Mouse (Mus musculus): ENCODE results near the gene Pigb.

DNA sequence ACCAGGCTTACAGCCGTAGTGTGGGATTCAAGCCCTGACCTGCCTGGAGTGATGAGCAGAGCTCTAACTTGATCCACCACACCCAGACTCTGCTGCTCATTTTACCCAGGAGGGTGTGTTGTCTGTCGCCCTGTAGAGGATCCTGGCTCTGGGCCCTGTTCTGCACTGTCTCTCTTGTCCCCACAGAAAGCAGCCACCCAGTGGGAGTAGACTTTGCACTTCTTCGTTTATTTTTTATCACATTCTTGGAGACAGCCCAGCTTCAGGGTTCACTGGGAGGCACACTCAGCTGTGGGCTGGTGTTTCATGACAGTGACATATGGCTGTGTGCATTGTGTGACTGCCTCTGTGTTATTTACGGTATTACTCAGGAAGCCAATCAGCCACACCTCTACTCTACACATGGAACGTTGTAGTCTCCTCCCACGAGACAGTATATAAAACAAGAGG, 28.1 kb upstream of the Pigb start:
- TF ChIP-seq POLR2A (IDR thresholded peaks at IDR 0.05; ENCODE audit: control insufficient read depth, extremely low read depth, insufficient read depth, low read length, poor library complexity), result no peak
- TF ChIP-seq CTCF (IDR thresholded peaks at IDR 0.05; ENCODE audit: borderline replicate concordance, control insufficient read depth, extremely low read depth, insufficient read depth, low read length, poor library complexity), result no peak

Measured in thymus, adult 2 months (tissue).